Mouse (Mus musculus) midbrain, embryonic 13.5 days (tissue): ENCODE data around the gene Cct7. TPM values are rescaled to one million over a fixed set of nuclear protein-coding genes. Genes with fewer than 3 reads are reported as not detected.

ENCODE experiments used
- ATAC-seq: fragments of 200-750 bp; cut with Nextera tagmentation; 2 replicates; pipeline ENCODE4 v1.8.0; 2017; ENCODE audit warnings: mild to moderate bottlenecking, moderate TSS enrichment, moderate library complexity
- H3K27ac ChIP-seq: fragments of 300-500 bp; sonication (generic); 2 replicates; pipeline ENCODE4 v1.5.1; 2015; ENCODE audit warnings: inconsistent platforms, mild to moderate bottlenecking, moderate library complexity
- H3K27me3 ChIP-seq: fragments of 300-500 bp; sonication (generic); 2 replicates; pipeline ENCODE4 v1.6.1; 2015; ENCODE audit warnings: mild to moderate bottlenecking, inconsistent platforms
- H3K36me3 ChIP-seq: fragments of 300-500 bp; sonication (generic); 2 replicates; pipeline ENCODE4 v1.6.1; 2015; ENCODE audit warnings: mild to moderate bottlenecking, inconsistent platforms
- H3K4me1 ChIP-seq: fragments of 300-500 bp; sonication (generic); replicated peaks from 2 replicates; pipeline ENCODE4 v1.6.1; 2015; ENCODE audit warnings: inconsistent platforms
- H3K4me2 ChIP-seq: fragments of 300-500 bp; sonication (generic); replicated peaks from 2 replicates; pipeline ENCODE4 v1.6.1; 2015; ENCODE audit warnings: moderate library complexity, mild to moderate bottlenecking, inconsistent platforms
- H3K4me3 ChIP-seq: fragments of 300-500 bp; sonication (generic); replicated peaks from 2 replicates; pipeline ENCODE4 v1.5.1; 2015; ENCODE audit warnings: mild to moderate bottlenecking, inconsistent platforms
- H3K9ac ChIP-seq: fragments of 300-500 bp; sonication (generic); replicated peaks from 2 replicates; pipeline ENCODE4 v1.6.1; 2015; ENCODE audit warnings: mild to moderate bottlenecking, inconsistent platforms
- H3K9me3 ChIP-seq: fragments of 300-500 bp; sonication (generic); 2 replicates; pipeline ENCODE4 v1.6.1; 2016; ENCODE audit warnings: mild to moderate bottlenecking, inconsistent platforms
- WGBS: fragments of 180-500 bp; shearing (Covaris S2); methylation state at CpG from one replicate; pipeline ENCODE4 v1.1.7; 2015; 5-methylcytosine and 5-hydroxymethylcytosine counted together
- polyA plus RNA-seq: library from polyadenylated mRNA; unstranded; fragments of >200 nt; fragmentation: Nextera tagmentation; extraction: Ambion mirVana; gene quantifications from 2 replicates; pipeline ENCODE4 v1.2.1, GENCODE M21; 2015

Gene Cct7
- polyA plus RNA-seq, 1 experiment from 2014 or later, result 630 TPM

DNA sequence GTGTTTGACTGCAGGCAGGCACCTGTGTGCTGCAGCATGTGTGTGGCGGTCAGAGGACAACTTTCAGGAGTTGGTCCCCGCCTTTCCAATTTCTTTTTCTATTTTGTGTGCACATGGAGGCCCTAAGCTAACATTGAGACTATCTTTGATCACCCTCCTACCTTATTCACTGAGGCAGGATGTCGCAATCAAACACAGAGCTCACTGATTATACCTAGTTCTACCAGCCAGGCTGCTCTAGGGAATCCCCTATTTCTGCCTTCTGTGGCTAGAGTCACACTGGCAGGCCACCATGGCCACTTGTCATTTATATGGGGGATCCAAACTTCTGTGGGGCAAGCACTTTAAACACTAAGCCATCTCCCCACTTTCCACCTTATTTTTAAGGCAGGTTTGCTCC, 38.4 kb downstream of the Cct7 start:
- H3K4me2 ChIP-seq, result no peak overlapping the region
- H3K27me3 ChIP-seq, result peaks cover 26% of the 10 kb centered on the region
- 83% methylated on average over 3 of the region's 3 CpGs for WGBS
- no peak for ATAC-seq
- H3K4me3 ChIP-seq, result no peak overlapping the region
- H3K27ac ChIP-seq, result no peak overlapping the region
- H3K9me3 ChIP-seq, result no peaks in the 10 kb centered on the region
- H3K4me1 ChIP-seq, result peaks cover 19% of the 10 kb centered on the region
- no peaks in the 10 kb centered on the region for H3K36me3 ChIP-seq
- H3K9ac ChIP-seq, result no peak overlapping the region

DNA sequence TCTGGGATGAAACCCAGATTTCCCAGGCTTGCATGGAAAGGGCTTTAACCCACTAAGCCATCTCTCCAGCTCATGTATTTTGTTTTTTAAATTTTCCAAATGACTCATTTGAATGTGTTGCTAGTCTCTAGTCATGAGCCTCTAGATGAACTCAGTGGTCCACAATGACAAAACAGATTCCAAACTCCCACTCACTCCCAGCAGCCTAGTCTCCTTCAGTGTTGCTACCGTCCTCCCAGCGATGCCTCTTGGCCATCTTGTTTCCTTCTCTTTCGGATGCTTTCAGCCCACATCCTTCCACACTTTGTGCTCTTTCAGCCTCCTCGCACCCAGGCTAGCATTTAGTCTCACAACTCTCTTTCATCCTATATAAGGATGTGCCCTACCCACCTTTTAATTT, 38.9 kb downstream of the Cct7 start:
- WGBS, result 86% methylated on average over 4 of the region's 4 CpGs
- no peak for ATAC-seq

DNA sequence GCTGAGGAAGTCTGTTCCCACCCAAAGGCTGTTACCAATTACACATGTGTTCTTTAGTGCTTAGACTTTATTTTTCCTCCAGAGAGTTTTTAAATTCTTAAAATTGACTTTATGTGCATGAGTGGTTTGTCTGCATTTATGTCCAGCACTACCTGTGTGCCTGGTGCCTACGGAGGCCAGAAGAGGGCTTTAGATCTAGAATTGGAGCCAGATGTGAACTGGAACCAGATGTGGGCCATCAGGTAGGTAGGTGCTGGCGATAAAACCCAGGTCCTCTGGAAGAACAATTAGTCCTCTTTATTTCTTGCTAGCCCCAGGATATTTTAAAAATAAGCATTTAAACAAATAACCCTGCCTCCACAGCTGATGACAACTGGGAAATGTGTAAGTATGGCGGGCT, 40.3 kb downstream of the Cct7 start:
- Histone ChIP-seq H3K9me3 (no peaks in the 10 kb centered on the region), H3K4me3 (no peak overlapping the region), H3K27me3 (peaks cover 7% of the 10 kb centered on the region), H3K4me2 (no peak overlapping the region), H3K27ac (no peak overlapping the region), H3K36me3 (no peaks in the 10 kb centered on the region), H3K9ac (no peak overlapping the region), H3K4me1 (peaks cover 15% of the 10 kb centered on the region)
- WGBS, result 95% methylated on average over 3 of the region's 3 CpGs
- ATAC-seq, result no peak

More for the DNA sequence above, 38.9 kb downstream of the Cct7 start:
- no peaks in the 10 kb centered on the region for H3K9me3 ChIP-seq
- peaks cover 15% of the 10 kb centered on the region for H3K4me1 ChIP-seq
- H3K4me2 ChIP-seq, result no peak overlapping the region
- peaks cover 20% of the 10 kb centered on the region for H3K27me3 ChIP-seq
- H3K4me3 ChIP-seq, result no peak overlapping the region
- H3K27ac ChIP-seq, result no peak overlapping the region
- no peaks in the 10 kb centered on the region for H3K36me3 ChIP-seq
- no peak overlapping the region for H3K9ac ChIP-seq

DNA sequence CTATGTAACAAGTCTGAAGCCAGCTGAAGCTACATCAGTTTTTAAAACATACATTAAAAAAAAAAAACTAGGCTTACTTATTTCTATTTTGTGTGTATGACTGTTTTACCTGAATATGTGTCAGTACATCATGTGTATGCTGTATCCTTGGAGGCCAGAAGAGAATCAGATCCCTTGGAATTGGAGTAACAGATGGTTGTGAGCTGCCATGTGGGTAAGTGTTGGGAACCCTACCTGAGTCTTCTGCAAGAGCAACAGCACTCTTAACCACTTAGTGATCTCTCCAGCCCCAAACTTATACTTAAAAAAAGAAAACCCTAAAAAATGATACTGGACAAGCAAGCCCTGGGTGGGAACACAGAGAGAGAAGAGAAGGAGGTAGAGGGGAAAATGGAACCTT, 45.7 kb downstream of the Cct7 start:
- no peaks in the 10 kb centered on the region for H3K36me3 ChIP-seq
- H3K4me2 ChIP-seq, result no peak overlapping the region
- H3K4me1 ChIP-seq, result peaks cover 9% of the 10 kb centered on the region
- H3K9ac ChIP-seq, result no peak overlapping the region
- H3K4me3 ChIP-seq, result no peak overlapping the region
- no peaks in the 10 kb centered on the region for H3K9me3 ChIP-seq
- H3K27ac ChIP-seq, result no peak overlapping the region
- ATAC-seq, result no peak
- no peaks in the 10 kb centered on the region for H3K27me3 ChIP-seq

DNA sequence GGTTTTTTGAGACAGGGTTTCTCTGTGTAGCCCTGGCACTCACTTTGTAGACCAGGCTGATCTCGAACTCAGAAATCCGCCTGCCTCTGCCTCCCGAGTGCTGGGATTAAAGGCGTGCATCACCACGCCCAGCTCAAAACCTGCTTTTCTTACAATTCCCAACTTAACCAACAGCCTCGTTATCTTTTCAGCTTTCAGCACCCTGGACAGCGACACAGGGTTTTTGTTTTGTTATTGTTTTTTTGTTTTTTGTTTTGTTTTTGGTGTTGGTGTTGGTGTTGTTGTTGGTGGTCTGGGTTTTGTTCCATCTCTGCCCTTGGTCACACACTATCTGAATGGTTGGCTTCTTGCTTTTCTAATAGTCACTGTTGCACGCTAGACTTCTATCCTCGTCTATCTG, 46.8 kb downstream of the Cct7 start:
- no peaks in the 10 kb centered on the region for H3K36me3 ChIP-seq
- 67% methylated on average over 9 of the region's 9 CpGs for WGBS
- no peak for ATAC-seq

DNA sequence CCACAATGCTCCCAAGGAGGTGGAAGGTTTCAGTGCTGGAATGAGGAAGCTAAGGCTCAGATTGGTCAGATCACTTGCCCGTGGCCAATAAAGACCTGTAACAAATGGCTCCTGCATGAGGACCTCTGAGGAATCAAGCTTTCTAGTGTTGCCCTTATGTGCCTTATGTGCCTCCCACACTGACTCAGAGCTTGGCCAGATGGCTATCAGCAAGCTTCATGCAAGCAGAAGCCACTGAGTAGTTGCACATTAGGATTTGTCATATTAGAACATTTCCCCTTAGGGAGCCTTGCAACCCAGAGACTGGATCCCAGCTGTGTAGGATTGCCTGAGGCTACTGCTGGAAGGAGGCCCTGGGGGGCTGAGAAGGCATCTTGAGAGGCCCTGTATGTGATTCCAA, 49.1 kb downstream of the Cct7 start:
- H3K9me3 ChIP-seq, result no peaks in the 10 kb centered on the region
- WGBS, result 95% methylated on average over 1 of the region's 1 CpGs
- peaks cover 6% of the 10 kb centered on the region; the same call in 1 of the 2 replicates for H3K27me3 ChIP-seq
- no peak overlapping the region for H3K27ac ChIP-seq
- no peak overlapping the region for H3K9ac ChIP-seq
- no peak overlapping the region for H3K4me3 ChIP-seq
- no peak for ATAC-seq
- peaks cover 26% of the 10 kb centered on the region for H3K4me1 ChIP-seq
- no peaks in the 10 kb centered on the region for H3K36me3 ChIP-seq
- H3K4me2 ChIP-seq, result no peak overlapping the region

More for the DNA sequence above, 46.8 kb downstream of the Cct7 start:
- H3K27ac ChIP-seq, result no peak overlapping the region
- peaks cover 16% of the 10 kb centered on the region for H3K4me1 ChIP-seq
- no peak overlapping the region for H3K4me2 ChIP-seq
- no peak overlapping the region for H3K4me3 ChIP-seq
- H3K27me3 ChIP-seq, result no peaks in the 10 kb centered on the region
- H3K9ac ChIP-seq, result no peak overlapping the region
- no peaks in the 10 kb centered on the region for H3K9me3 ChIP-seq

DNA sequence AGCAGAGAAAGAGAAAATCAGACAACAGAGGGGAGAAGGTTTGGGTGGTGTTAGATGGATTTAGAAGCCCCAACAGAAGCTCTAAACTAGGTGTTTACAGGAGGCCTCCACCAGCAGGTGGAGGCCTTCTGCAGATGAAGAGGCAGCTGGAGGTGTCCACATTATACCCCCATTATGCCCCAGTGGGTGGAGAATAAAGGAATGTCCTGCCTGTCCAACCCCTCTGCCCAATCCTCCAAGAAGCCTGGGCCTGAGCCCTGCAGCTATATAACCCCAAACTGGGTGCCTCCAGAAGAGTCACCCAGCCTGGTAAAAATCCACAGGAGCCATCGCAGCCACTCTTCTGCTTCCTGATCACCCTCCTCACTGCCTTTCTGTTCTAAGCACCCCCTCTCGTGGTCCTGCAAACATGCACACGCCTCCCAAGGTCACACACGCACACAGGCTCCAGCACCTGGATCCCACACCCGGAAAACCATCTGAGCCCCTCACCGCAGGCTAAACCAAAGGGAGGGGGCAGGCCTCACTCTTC, 50.3 kb downstream of the Cct7 start:
- Histone ChIP-seq H3K27ac (peak overlapping the region; percentile 83), H3K36me3 (no peaks in the 10 kb centered on the region), H3K4me2 (peak overlapping the region; percentile 65), H3K9me3 (no peaks in the 10 kb centered on the region), H3K4me3 (peak overlapping the region; percentile 78), H3K27me3 (peaks cover 6% of the 10 kb centered on the region; the same call in 1 of the 2 replicates), H3K4me1 (peaks cover 26% of the 10 kb centered on the region), H3K9ac (peak overlapping the region; percentile 91)
- 6% methylated on average over 6 of the region's 6 CpGs for WGBS
- no peak for ATAC-seq

DNA sequence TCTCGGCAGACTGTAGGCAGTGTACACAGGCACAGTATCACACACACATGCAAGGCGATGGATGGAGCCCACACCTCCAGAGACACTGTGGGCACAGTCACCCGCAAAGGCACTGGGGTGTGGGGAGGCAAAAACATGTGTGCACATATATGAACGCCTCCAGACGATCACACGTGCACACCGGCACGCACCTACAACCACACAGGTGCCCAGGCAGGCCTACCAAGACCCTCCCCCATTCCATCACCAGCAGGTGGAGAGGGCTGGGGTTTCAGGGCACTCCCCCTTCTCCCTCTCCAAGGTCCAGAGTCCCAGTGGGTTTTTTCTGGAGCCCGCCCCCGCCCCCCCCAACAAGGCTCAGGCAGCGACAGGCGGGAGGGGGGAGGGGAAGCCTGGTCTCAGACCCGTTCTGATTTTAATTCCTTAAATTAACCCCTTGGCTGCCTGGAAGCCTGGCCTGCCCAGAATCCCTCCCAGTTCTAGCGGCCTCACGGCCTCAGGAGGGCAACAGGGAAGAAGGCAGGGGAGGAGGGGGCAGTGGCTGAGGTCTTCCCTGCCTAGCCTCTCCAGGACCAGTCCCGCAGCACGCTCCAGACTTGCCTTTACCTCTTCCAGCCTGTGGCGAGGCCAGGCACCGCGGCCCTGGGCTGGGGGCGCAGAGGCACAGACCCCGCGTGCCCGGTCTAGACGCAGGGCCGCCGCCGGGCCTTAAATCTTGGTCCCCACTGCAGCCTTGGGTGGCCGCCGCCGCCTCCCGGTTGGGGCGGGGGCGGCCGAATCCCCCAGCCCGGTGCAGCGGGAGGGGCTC, 51.0 kb downstream of the Cct7 start:
- Histone ChIP-seq H3K27me3 (peaks cover 6% of the 10 kb centered on the region; the same call in 1 of the 2 replicates), H3K36me3 (no peaks in the 10 kb centered on the region), H3K4me2 (peak overlapping the region; percentile 65), H3K4me1 (peaks cover 26% of the 10 kb centered on the region), H3K27ac (peak overlapping the region; percentile 83), H3K9ac (peak overlapping the region; percentile 91), H3K9me3 (no peaks in the 10 kb centered on the region), H3K4me3 (peak overlapping the region; percentile 78)
- peak; percentile 90 for ATAC-seq
- under 1% methylated on average over 31 of the region's 37 CpGs for WGBS

DNA sequence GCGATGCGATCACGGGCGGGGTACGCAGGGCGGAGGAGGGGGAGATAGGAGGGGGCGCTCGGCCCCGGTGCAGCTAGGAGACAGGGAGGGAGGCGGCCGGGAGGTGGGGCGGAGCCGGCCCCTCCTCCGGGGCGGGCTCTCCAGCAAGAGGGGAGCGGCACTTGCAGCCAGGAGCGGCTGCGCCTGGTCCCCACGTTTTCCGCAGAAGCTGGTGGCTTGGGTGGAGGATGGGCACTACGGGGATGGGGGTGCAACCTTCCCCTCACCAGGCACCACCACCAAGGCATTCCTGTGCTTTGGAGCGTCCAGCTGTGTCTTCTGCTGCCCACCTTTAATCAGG, 51.6 kb downstream of the Cct7 start, which contains the start of gene Fbxo41:
Fbxo41 (minus strand) TSS at position 84 of the 340 bp plus-strand sequence.
- ATAC-seq, result peak; percentile 85
- H3K27ac ChIP-seq, result peak within 1 kb of the TSS; percentile 83
- H3K9me3 ChIP-seq, result no peaks in the 10 kb centered on the region
- H3K36me3 ChIP-seq, result no peaks in the 10 kb centered on the region
- peak within 1 kb of the TSS; percentile 78 for H3K4me3 ChIP-seq
- peak within 1 kb of the TSS; percentile 91 for H3K9ac ChIP-seq
- H3K4me2 ChIP-seq, result peak within 1 kb of the TSS; percentile 65
- WGBS, result under 1% methylated on average over 20 of the region's 22 CpGs
- H3K27me3 ChIP-seq, result peaks cover 6% of the 10 kb centered on the region; the same call in 1 of the 2 replicates
- peaks cover 26% of the 10 kb centered on the region for H3K4me1 ChIP-seq

DNA sequence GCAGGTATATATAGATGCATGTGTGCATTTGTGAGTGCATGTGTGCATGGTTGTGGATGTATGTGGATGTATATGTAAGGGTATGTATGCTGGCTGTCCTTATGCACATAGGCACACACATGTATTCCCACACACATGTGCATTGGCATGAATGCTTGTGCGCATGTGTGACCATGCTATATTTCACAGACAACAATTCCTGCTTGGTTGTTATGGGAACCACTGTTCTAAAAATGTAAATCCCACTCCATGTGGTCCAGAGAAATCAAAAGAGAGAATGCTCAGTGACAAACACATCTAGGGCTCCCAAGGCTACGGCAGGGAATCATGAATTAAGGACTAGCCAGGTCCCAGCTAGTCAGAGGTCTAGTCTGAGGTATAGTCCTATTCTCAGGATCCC, 53.6 kb downstream of the Cct7 start:
- peaks cover 26% of the 10 kb centered on the region for H3K4me1 ChIP-seq
- no peak overlapping the region for H3K27ac ChIP-seq
- H3K27me3 ChIP-seq, result peaks cover 19% of the 10 kb centered on the region
- no peak overlapping the region for H3K4me3 ChIP-seq
- H3K9ac ChIP-seq, result no peak overlapping the region
- no peaks in the 10 kb centered on the region for H3K36me3 ChIP-seq
- ATAC-seq, result no peak
- H3K4me2 ChIP-seq, result no peak overlapping the region
- H3K9me3 ChIP-seq, result no peaks in the 10 kb centered on the region
- WGBS, result 32% methylated on average over 2 of the region's 2 CpGs

DNA sequence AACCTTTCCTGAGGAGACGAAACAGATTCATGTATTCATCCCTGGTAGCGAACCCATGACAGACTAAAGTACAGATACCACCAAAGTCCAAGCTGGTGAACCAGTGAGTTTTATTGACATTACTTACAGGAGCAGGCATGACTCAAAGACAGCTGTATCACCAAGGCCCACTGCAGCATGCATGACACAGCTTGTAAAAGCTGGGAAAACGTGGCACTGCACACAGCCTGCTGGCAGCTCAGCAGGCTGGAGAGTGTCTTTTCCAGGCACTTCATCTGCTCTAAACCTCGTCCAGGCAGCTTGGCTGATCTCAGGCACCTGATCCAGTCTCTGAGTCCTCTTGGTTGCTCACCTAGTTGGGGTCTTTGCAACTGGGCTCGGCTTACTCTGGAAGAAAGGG, 57.3 kb downstream of the Cct7 start:
- H3K36me3 ChIP-seq, result no peaks in the 10 kb centered on the region
- no peak for ATAC-seq
- 47% methylated on average over 5 of the region's 5 CpGs for WGBS
- H3K4me1 ChIP-seq, result peaks cover 33% of the 10 kb centered on the region
- H3K9ac ChIP-seq, result no peak overlapping the region
- H3K9me3 ChIP-seq, result no peaks in the 10 kb centered on the region
- H3K4me3 ChIP-seq, result no peak overlapping the region
- H3K27me3 ChIP-seq, result peaks cover 55% of the 10 kb centered on the region
- H3K27ac ChIP-seq, result no peak overlapping the region
- H3K4me2 ChIP-seq, result no peak overlapping the region

DNA sequence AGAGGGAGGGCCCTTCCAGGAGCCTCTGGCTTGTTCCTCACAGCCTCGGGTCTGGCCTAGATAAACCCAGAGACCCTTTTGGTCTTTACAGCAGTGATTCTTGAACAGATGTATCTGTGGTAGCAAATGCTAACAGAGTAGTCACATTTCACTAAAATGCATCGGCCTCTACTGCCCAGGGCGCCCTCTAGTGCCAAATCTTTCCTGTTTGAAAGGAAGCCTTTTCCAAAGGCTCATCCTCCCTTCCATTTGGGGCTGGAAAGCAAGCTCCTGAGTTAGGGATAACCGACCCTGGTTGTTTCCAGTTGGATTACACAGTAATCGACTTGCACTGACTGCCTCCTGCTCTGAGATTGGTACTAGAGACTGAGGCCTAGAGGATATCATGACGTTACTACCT, 59.2 kb downstream of the Cct7 start:
- peaks cover 28% of the 10 kb centered on the region for H3K4me1 ChIP-seq
- H3K27me3 ChIP-seq, result peaks cover 69% of the 10 kb centered on the region
- no peak overlapping the region for H3K4me3 ChIP-seq
- no peaks in the 10 kb centered on the region for H3K36me3 ChIP-seq
- H3K9ac ChIP-seq, result no peak overlapping the region
- H3K4me2 ChIP-seq, result no peak overlapping the region
- no peak overlapping the region for H3K27ac ChIP-seq
- WGBS, result under 1% methylated on average over 6 of the region's 6 CpGs
- H3K9me3 ChIP-seq, result no peaks in the 10 kb centered on the region
- no peak for ATAC-seq
